Mouse (Mus musculus) midbrain, embryonic 15.5 days (tissue): Measurements from ENCODE around the gene Th. TPM values are rescaled to one million over a fixed set of nuclear protein-coding genes. Genes with fewer than 3 reads are reported as not detected.

Experiments
- ATAC-seq: fragments of 200-750 bp; cut with Nextera tagmentation; replicated peaks from 2 replicates; pipeline ENCODE4 v1.8.0; 2017; ENCODE audit warnings: moderate TSS enrichment
- H3K27ac ChIP-seq: fragments of 300-500 bp; sonication (generic); 2 replicates; pipeline ENCODE4 v1.5.1; 2015; ENCODE audit warnings: mild to moderate bottlenecking, inconsistent platforms
- H3K27me3 ChIP-seq: fragments of 300-500 bp; sonication (generic); replicated peaks from 2 replicates; pipeline ENCODE4 v1.6.1; 2015; ENCODE audit warnings: inconsistent platforms
- H3K36me3 ChIP-seq: fragments of 300-500 bp; sonication (generic); replicated peaks from 2 replicates; pipeline ENCODE4 v1.6.1; 2015; ENCODE audit warnings: inconsistent platforms
- H3K4me1 ChIP-seq: fragments of 300-500 bp; sonication (generic); 2 replicates; pipeline ENCODE4 v1.6.1; 2015; ENCODE audit warnings: inconsistent platforms
- H3K4me2 ChIP-seq: fragments of 300-500 bp; sonication (generic); 2 replicates; pipeline ENCODE4 v1.6.1; 2015; ENCODE audit warnings: inconsistent platforms, mild to moderate bottlenecking, moderate library complexity
- H3K4me3 ChIP-seq: fragments of 300-500 bp; sonication (generic); 2 replicates; pipeline ENCODE4 v1.5.1; 2015; ENCODE audit warnings: mild to moderate bottlenecking, inconsistent platforms
- H3K9ac ChIP-seq: fragments of 300-500 bp; sonication (generic); 2 replicates; pipeline ENCODE4 v1.6.1; 2015; ENCODE audit warnings: mild to moderate bottlenecking, inconsistent platforms
- H3K9me3 ChIP-seq: fragments of 300-500 bp; sonication (generic); 2 replicates; pipeline ENCODE4 v1.6.1; 2016; ENCODE audit warnings: inconsistent platforms
- WGBS: fragments of 180-500 bp; shearing (Covaris S2); methylation state at CpG from one replicate; pipeline ENCODE4 v1.1.7; 2015; ENCODE audit warnings: mixed read lengths; 5-methylcytosine and 5-hydroxymethylcytosine counted together
- polyA plus RNA-seq: library from polyadenylated mRNA; unstranded; fragments of >200 nt; fragmentation: Nextera tagmentation; extraction: Ambion mirVana; gene quantifications from 2 replicates; pipeline ENCODE4 v1.2.1, GENCODE M21; 2015

The Th gene
- polyA plus RNA-seq, 1 experiment from 2014 or later: 35.5 TPM

DNA sequence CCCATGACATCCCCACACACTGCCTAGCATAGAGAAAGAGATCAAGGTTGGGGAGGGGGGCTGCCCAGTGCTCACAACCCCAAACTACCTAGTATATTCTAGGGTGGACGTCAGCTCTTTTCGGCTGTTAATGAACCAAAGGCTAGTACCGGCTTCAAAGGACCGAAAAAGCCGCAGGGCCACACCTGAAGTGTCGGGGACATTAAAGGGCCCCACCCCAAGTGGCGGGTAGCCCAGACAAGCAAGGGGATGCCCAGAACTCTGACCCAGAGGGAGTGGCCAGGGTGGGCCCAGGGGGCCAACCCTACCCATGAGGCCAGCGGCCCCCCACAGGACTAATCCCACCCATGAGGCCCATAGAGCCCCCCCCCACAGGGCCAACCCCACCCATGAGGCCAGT lies 3.6 kb downstream of the Th start:
- no peak for ATAC-seq
- Histone ChIP-seq H3K27me3 (no peaks in the 10 kb centered on the region), H3K4me2 (no peak overlapping the region), H3K4me1 (no peaks in the 10 kb centered on the region), H3K4me3 (no peak overlapping the region), H3K9me3 (no peaks in the 10 kb centered on the region), H3K27ac (no peak overlapping the region), H3K36me3 (no peaks in the 10 kb centered on the region), H3K9ac (no peak overlapping the region)
- WGBS: 85% methylated on average over 8 of the region's 8 CpGs

DNA sequence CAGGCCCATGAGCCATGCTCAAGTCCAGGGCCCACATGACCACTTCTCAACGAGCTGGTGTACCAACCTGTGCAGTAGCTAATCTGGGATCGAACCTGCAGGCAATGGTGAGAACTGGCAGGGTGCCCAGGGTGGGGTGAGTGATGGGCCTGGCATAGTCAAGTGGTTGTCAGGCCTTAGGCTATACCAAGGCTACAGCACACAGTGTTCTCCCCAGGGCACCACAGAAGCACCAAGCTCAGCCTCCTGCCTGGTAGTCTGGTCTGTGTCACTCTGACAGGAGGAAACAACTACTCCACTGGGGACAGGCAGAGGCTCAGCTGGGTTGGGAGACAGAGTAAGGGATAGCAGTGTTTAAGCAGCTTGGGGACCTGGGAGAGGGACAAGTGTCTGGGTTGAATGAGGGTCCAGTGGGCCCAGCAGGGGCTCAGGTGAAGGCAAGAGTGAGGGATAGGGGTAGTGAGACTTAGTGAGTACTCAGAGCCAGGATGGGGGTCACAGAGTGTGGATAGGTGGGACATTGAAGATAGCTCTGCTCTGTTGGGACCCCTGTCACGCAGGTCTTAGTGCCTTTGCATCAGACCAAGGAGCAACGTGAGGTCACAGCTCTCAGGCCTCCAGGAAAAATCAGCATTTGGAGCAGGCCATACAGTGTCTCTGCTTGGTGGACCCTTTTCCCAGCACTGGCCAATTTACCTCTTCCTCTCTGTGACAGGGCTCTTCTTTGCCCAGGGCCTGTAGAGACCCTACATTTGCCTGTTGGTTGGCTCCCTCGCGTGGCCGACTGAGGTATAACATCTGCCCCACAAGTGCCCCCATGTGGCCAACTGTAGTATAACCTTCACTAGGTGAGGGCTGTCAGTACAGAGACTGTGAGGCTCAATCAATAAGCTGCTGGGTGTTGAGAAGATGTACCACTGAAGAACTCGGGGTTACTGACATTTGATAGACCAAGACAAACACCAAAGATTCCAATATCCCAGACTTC lies 12.0 kb downstream of the Th start:
- no peaks in the 10 kb centered on the region for H3K27me3 ChIP-seq
- peak; percentile 56; the same call in 1 of the 2 replicates for ATAC-seq
- WGBS: 28% methylated on average over 8 of the region's 8 CpGs
- peaks cover 5% of the 10 kb centered on the region; the same call in 1 of the 2 replicates for H3K4me1 ChIP-seq
- no peak overlapping the region for H3K4me3 ChIP-seq
- no peak overlapping the region for H3K9ac ChIP-seq
- H3K4me2 ChIP-seq: no peak overlapping the region
- no peak overlapping the region for H3K27ac ChIP-seq
- no peaks in the 10 kb centered on the region for H3K9me3 ChIP-seq
- no peaks in the 10 kb centered on the region for H3K36me3 ChIP-seq

DNA sequence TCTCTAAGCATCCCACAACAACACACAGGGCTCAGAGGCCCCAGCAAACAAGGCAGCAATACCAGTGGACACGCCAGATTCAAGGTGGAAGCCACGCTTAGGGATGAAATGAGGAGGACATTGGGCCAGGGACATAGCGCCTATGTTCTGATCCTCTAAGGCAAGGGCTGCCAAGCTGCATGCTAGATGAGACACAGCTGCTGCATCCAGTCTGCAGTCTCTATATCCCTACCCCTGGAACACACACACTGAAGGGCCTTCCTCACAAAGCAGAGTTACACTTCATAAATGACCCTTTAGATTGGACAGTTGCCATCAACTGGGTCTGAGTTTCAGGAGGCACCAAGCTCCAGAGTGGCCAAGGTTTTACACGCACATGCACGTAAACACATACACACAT lies 13.3 kb downstream of the Th start:
- no peak for ATAC-seq
- H3K4me3 ChIP-seq: no peak overlapping the region
- no peaks in the 10 kb centered on the region for H3K9me3 ChIP-seq
- 81% methylated on average over 5 of the region's 5 CpGs for WGBS
- no peak overlapping the region for H3K9ac ChIP-seq
- no peaks in the 10 kb centered on the region for H3K27me3 ChIP-seq
- no peak overlapping the region for H3K27ac ChIP-seq
- H3K4me2 ChIP-seq: no peak overlapping the region
- H3K4me1 ChIP-seq: peaks cover 5% of the 10 kb centered on the region; the same call in 1 of the 2 replicates
- H3K36me3 ChIP-seq: no peaks in the 10 kb centered on the region

DNA sequence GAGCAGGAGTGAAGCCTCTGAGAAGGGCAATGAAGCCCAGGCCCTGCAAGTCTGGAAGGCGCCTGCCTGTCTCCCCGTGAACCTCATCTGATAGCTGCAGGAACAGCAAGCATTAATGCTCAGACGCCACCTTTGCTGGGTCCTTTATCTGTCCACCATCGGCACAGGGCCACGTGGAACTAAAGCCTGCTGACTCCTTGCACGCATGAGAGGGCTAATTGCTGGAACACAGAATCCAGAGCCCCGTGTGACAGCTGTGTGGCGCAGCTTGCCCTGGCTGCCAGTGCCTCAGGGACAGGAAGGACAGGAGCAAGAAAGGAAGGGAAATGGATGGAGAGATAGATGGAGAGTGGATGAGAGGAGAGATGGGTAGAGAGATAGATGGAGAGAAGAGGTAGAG lies 14.8 kb downstream of the Th start:
- Histone ChIP-seq H3K36me3 (no peaks in the 10 kb centered on the region), H3K9ac (no peak overlapping the region), H3K27ac (no peak overlapping the region; the same call in 1 of the 2 replicates), H3K9me3 (no peaks in the 10 kb centered on the region), H3K4me1 (peaks cover 5% of the 10 kb centered on the region; the same call in 1 of the 2 replicates), H3K27me3 (no peaks in the 10 kb centered on the region), H3K4me3 (no peak overlapping the region), H3K4me2 (no peak overlapping the region)
- 30% methylated on average over 8 of the region's 8 CpGs for whole genome bisulfite sequencing
- ATAC-seq: no peak

DNA sequence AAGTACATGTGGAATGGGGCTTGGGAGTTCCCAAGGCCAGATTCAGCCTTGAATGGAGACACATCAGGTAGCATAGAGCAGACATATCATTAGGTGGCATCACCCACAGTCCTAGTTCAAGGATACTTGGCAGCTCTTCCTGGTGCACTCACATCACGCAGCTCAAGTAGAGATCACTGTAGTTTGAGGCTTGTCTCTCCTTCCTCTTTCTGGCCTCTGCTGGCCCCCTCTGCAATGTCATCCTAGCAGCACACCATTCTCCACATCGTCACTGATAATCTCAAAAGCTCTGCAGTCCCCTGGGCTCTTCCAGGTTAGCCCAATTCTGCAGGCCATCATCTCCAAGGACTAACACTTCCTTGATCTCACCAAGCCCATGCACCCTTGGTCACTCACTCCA lies 19.2 kb downstream of the Th start:
- Histone ChIP-seq H3K27me3 (no peaks in the 10 kb centered on the region), H3K27ac (no peak overlapping the region), H3K4me1 (peaks cover 5% of the 10 kb centered on the region; the same call in 1 of the 2 replicates), H3K4me3 (no peak overlapping the region), H3K9ac (no peak overlapping the region), H3K4me2 (no peak overlapping the region), H3K36me3 (no peaks in the 10 kb centered on the region), H3K9me3 (no peaks in the 10 kb centered on the region)
- 83% methylated on average over 2 of the region's 2 CpGs for WGBS
- ATAC-seq: no peak

DNA sequence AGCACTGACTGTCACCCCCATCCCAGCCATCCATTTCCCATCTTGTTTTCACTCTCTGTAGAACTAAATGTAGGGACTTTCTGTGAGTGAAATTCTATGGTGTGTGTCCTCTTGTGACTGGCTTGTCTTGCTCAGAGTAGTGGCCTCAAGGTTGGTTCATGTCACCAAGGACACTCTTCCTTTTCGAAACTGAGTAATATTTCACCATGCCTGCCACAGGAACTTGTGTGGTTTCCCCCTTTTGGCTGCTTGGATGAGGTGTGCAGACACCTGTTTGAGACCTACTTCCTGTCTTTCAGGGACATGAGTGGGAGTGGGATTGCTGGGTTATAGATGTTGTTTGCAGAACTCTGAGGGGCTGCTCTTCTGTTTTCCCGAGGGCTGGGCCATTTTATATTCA lies 20.8 kb downstream of the Th start:
- H3K27ac ChIP-seq: no peak overlapping the region
- H3K4me1 ChIP-seq: no peaks in the 10 kb centered on the region
- H3K9me3 ChIP-seq: no peaks in the 10 kb centered on the region
- no peak overlapping the region for H3K4me3 ChIP-seq
- ATAC-seq: no peak
- H3K4me2 ChIP-seq: no peak overlapping the region
- H3K36me3 ChIP-seq: no peaks in the 10 kb centered on the region
- no peak overlapping the region for H3K9ac ChIP-seq
- no peaks in the 10 kb centered on the region for H3K27me3 ChIP-seq
- 78% methylated on average over 2 of the region's 2 CpGs for WGBS

DNA sequence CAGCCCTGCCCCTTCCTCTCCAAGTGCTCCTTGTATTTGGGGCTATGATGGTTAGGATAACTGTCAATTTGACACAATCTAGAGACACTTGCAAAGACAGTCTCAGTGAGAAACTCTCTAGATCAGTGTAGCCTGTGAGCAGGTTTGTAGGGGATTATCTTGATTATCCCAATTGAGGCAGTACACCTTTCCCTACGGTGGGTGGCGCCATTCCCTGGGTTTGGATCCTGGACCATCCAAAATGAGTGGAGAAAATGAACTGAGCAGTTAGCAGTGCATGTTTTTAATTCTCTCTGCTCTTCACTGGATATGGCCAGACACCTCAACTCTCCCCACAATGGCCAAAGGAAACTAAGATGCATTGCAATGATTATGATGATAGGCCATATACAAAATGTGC lies 21.3 kb downstream of the Th start:
- Histone ChIP-seq H3K36me3 (no peaks in the 10 kb centered on the region), H3K4me3 (no peak overlapping the region), H3K27me3 (no peaks in the 10 kb centered on the region), H3K27ac (no peak overlapping the region), H3K4me1 (no peaks in the 10 kb centered on the region), H3K4me2 (no peak overlapping the region), H3K9ac (no peak overlapping the region), H3K9me3 (no peaks in the 10 kb centered on the region)
- ATAC-seq: no peak
- 41% methylated on average over 2 of the region's 2 CpGs for WGBS

DNA sequence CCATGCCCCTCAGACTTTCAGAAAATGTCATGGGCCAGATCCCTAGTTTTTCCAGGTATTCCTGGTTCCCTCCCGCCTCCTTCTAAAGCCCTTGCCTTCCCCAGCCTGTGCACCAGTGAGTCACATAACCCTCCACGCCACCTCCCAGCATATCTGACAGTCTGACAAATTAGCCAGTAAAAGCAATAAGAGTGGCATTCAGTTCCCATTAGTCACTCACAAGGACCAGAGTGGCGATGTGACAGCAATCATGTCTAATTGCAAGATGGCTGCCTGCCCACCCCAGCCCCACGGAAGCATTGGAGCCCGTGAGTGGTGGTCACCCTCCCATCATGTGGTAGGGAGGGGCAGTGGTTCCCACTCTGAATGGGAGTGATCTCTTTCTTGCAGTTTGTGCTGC lies 25.3 kb downstream of the Th start:
- Histone ChIP-seq H3K4me3 (no peak overlapping the region), H3K27me3 (no peaks in the 10 kb centered on the region), H3K9ac (no peak overlapping the region), H3K9me3 (no peaks in the 10 kb centered on the region), H3K4me2 (no peak overlapping the region), H3K27ac (no peak overlapping the region), H3K36me3 (no peaks in the 10 kb centered on the region), H3K4me1 (peaks cover 25% of the 10 kb centered on the region)
- WGBS: 68% methylated on average over 5 of the region's 5 CpGs
- no peak for ATAC-seq

DNA sequence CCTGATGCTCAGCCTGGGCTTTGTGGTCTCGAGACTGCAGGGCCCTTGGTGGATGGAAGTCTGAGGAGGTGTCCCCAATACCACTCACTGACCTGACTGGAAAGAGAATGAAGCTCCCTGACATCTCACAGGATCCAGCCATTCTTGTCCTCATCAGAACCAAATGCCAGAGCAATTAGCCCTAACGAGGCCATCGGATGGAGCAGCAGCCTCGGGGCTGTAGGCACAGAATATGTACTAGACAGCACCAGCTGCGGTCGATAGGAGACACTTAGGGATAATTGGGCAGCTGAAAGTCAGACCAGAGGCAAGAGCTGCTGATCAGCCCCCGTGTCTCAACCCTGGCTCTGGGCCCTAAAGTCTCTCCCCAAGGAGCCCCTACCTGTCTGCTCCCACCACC lies 26.6 kb downstream of the Th start:
- H3K4me2 ChIP-seq: no peak overlapping the region
- no peaks in the 10 kb centered on the region for H3K27me3 ChIP-seq
- no peaks in the 10 kb centered on the region for H3K36me3 ChIP-seq
- H3K4me3 ChIP-seq: no peak overlapping the region
- peak overlapping the region; percentile 27; the same call in 1 of the 2 replicates for H3K27ac ChIP-seq
- 46% methylated on average over 7 of the region's 7 CpGs for WGBS
- ATAC-seq: no peak
- H3K9me3 ChIP-seq: no peaks in the 10 kb centered on the region
- no peak overlapping the region for H3K9ac ChIP-seq
- H3K4me1 ChIP-seq: peaks cover 29% of the 10 kb centered on the region

DNA sequence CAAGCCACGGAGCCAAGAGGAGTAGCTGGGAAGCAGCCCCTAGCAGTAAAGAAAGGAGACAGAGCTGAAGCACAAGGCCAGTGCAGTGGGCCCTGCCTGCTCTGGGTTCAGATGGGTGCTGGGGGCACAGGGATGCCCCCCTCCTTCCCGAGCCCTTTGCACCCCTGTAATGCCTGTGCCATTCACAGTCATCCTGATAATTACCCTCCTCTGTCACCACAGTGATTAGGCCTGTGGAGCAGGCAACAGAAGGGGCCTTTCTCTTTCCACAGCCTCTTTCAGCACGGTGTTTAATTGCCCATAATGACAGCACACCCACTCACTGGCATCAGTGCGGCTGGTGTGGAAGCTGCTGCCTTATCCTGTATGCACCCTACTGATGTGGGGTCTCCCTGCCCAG lies 28.0 kb downstream of the Th start:
- WGBS: 22% methylated on average over 4 of the region's 4 CpGs
- peaks cover 29% of the 10 kb centered on the region for H3K4me1 ChIP-seq
- H3K36me3 ChIP-seq: no peaks in the 10 kb centered on the region
- ATAC-seq: peak; percentile 55; the same call in 1 of the 2 replicates
- H3K27me3 ChIP-seq: no peaks in the 10 kb centered on the region
- H3K4me3 ChIP-seq: no peak overlapping the region
- H3K9me3 ChIP-seq: no peaks in the 10 kb centered on the region
- H3K9ac ChIP-seq: no peak overlapping the region; the same call in 1 of the 2 replicates
- no peak overlapping the region for H3K4me2 ChIP-seq
- peak overlapping the region; percentile 41; the same call in 1 of the 2 replicates for H3K27ac ChIP-seq

DNA sequence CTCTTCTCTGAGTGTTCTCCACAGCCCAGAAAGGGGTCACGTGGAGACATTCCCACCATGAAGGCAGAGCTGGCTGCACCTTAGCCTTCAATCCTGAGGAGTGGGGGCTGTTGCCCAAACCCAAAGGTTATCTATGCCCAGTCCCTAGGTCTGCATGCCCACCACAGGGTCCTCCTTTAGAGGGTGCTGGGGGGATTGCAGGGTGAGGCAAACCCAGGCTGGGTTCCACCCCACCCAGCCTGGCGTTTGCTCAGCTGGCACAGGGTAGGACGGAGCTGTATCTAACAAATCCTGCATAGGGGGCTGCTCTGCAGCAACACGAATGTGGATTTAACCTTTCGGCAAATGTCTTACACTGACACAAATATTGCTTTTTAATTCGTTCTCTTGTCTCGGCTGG lies 29.2 kb downstream of the Th start:
- H3K9me3 ChIP-seq: no peaks in the 10 kb centered on the region
- no peak overlapping the region for H3K9ac ChIP-seq
- no peak overlapping the region for H3K4me2 ChIP-seq
- H3K27ac ChIP-seq: no peak overlapping the region
- H3K4me1 ChIP-seq: peaks cover 29% of the 10 kb centered on the region
- no peaks in the 10 kb centered on the region for H3K27me3 ChIP-seq
- ATAC-seq: no peak
- H3K4me3 ChIP-seq: no peak overlapping the region
- 60% methylated on average over 7 of the region's 7 CpGs for WGBS
- H3K36me3 ChIP-seq: no peaks in the 10 kb centered on the region

DNA sequence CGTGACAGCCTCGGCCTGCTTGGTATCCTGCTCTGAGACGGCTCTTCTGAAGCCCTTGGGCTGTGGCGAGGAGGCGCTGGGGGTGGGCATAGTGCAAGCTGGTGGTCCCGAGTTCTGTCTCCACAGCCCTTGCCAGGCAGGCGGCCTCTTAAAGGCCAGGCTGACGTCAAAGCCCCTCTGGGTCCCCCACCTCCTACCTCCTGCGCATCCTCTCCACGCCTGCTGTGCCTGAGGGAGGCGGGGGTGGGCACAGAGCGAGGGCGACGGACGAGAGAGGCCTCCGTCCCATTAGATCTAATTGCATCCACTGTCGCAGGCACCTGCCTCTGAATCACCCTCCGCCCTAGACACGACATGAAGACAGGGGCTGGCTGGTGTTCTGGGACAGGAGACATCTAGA lies 31.1 kb downstream of the Th start:
- Histone ChIP-seq H3K9ac (no peak overlapping the region), H3K27ac (no peak overlapping the region), H3K4me2 (no peak overlapping the region)

DNA sequence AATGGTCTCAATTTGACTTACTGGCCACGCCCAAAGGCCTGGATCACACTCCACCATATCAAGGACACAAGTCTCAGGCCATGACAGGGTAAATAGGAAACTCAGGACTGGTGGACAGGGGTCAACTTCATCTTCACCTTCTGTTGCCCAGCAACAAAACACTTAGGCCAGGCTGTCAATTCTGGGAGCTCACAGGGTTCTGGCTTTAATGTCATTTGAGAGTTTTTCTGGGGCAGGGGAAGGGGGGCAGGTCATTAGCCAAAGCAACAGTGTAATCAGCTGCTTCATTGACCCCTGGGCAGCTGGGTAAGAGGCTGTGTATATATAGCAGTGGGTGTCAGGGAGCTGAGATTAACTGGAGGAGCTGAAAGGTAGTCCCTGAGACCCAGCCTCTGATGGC lies 33.5 kb downstream of the Th start:
- no peak overlapping the region for H3K4me3 ChIP-seq
- H3K9ac ChIP-seq: no peak overlapping the region
- no peak overlapping the region for H3K4me2 ChIP-seq
- no peak overlapping the region for H3K27ac ChIP-seq
- H3K9me3 ChIP-seq: no peaks in the 10 kb centered on the region
- no peaks in the 10 kb centered on the region for H3K36me3 ChIP-seq
- 77% methylated on average over 1 of the region's 1 CpGs for WGBS
- H3K27me3 ChIP-seq: no peaks in the 10 kb centered on the region
- ATAC-seq: no peak
- H3K4me1 ChIP-seq: peaks cover 15% of the 10 kb centered on the region

More for the DNA sequence above, 31.1 kb downstream of the Th start:
- peaks cover 29% of the 10 kb centered on the region for H3K4me1 ChIP-seq
- no peaks in the 10 kb centered on the region for H3K9me3 ChIP-seq
- H3K36me3 ChIP-seq: no peaks in the 10 kb centered on the region
- no peaks in the 10 kb centered on the region for H3K27me3 ChIP-seq
- 53% methylated on average over 19 of the region's 19 CpGs for WGBS
- H3K4me3 ChIP-seq: no peak overlapping the region
- no peak for ATAC-seq
